Mouse (Mus musculus) thymus, adult 2 months (tissue): ENCODE measurements around the gene Mroh2b. TPM values are rescaled to one million over a fixed set of nuclear protein-coding genes. Genes with fewer than 3 reads are reported as not detected.

Experiments
- DNase-seq: peaks from one replicate; pipeline ENCODE4 v3.0.0; 2021
- H3K27ac ChIP-seq: fragments of 200-500 bp; 2 replicates; pipeline ENCODE4 v1.5.1; 2012; ENCODE audit warnings: low read length, control low read depth; ENCODE audit not compliant: control insufficient read depth, insufficient read depth
- H3K27me3 ChIP-seq: fragments of 200-500 bp; 2 replicates; pipeline ENCODE4 v1.6.1; 2012; ENCODE audit warnings: mild to moderate bottlenecking, low read length, moderate library complexity, mixed read lengths; ENCODE audit not compliant: control insufficient read depth, insufficient read depth
- H3K36me3 ChIP-seq: fragments of 200-500 bp; 2 replicates; pipeline ENCODE4 v1.6.1; 2012; ENCODE audit warnings: mild to moderate bottlenecking, low read length, moderate library complexity; ENCODE audit not compliant: control insufficient read depth, insufficient read depth
- H3K4me1 ChIP-seq: fragments of 200-500 bp; replicated peaks from 2 replicates; pipeline ENCODE4 v1.6.1; 2012; ENCODE audit warnings: low read length; ENCODE audit not compliant: control insufficient read depth, insufficient read depth
- H3K4me3 ChIP-seq: fragments of 200-500 bp; 2 replicates; pipeline ENCODE4 v1.5.1; 2012; ENCODE audit warnings: mild to moderate bottlenecking, low read length, control low read depth, moderate library complexity; ENCODE audit not compliant: control insufficient read depth, insufficient read depth
- CTCF ChIP-seq: fragments of 200-500 bp; IDR thresholded peaks from 2 replicates; pipeline ENCODE4 v1.5.1; 2012; ENCODE audit warnings: mild to moderate bottlenecking, control low read depth, low read length, moderate library complexity, borderline replicate concordance; ENCODE audit not compliant: control insufficient read depth, poor library complexity, insufficient read depth; ENCODE audit errors: extremely low read depth
- POLR2A ChIP-seq: fragments of 200-500 bp; IDR thresholded peaks from 2 replicates; pipeline ENCODE4 v1.6.1; 2012; ENCODE audit warnings: mild to moderate bottlenecking, low read length, control low read depth, moderate library complexity; ENCODE audit not compliant: control insufficient read depth, poor library complexity, insufficient read depth; ENCODE audit errors: extremely low read depth
- WGBS: fragments of 180-500 bp; shearing (Covaris S2); methylation state at CpG from one replicate; pipeline ENCODE4 v1.1.7; 2018; 5-methylcytosine and 5-hydroxymethylcytosine counted together
- polyA plus RNA-seq: library from polyadenylated mRNA; depleted of rRNA; stranded (reverse); fragments of >200 nt; gene quantifications from 2 replicates; pipeline ENCODE4 v1.2.3, GENCODE M21; 2012; rRNA removed

Mroh2b gene
- polyA plus RNA-seq, 1 experiment: 0.07 TPM

DNA sequence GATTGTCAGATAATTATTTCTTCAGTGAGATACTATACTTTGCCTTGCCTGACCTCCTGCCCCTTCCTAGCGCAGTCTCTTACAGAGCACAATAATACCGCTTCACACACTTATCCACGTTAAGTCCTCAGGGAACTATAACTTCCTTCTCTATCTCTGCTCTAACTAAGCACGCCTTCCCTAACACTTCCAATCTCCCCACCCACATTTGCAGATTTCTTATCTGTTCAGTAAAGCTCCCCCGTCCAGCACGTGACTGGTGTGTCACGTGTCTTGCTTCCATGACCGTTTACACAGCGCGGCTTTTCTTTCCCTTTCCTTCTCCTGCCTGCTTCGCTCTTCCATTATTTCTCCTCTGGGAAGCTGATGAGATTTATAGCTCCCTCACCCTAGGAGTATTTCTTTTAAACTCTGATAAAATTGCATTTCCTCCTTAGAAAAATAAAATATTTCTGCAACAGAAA lies 111.1 kb downstream of the Mroh2b start:
- Histone ChIP-seq H3K27me3 (no peaks in the 10 kb centered on the region), H3K4me1 (no peaks in the 10 kb centered on the region), H3K27ac (no peak overlapping the region), H3K4me3 (no peak overlapping the region), H3K36me3 (no peaks in the 10 kb centered on the region)
- DNase-seq: no peak
- WGBS: 68% methylated on average over 11 of the region's 11 CpGs
- TF ChIP-seq POLR2A: no peak
- no peak for TF ChIP-seq CTCF

Other genes with a start within 250 kb of the Mroh2b start
- 0.46 and 0.81 TPM in 2 replicates for gene C6, start 171.6 kb upstream of the Mroh2b start, polyA plus RNA-seq
- 0.45 and 0.77 TPM in 2 replicates for gene C7, start 165.0 kb downstream of the Mroh2b start, polyA plus RNA-seq
- gene Card6, start 209.8 kb downstream of the Mroh2b start, polyA plus RNA-seq: 4.1 and 4.3 TPM in 2 replicates
- 718 and 831 TPM in 2 replicates for gene Rpl37, start 217.9 kb downstream of the Mroh2b start, polyA plus RNA-seq
- 3.9 and 4.7 TPM in 2 replicates for gene Prkaa1, start 245.1 kb downstream of the Mroh2b start, polyA plus RNA-seq